Mouse (Mus musculus) colon, adult 2 months (tissue): ENCODE data around the gene Rbm47. TPM values are rescaled to one million over a fixed set of nuclear protein-coding genes. Genes with fewer than 3 reads are reported as not detected.

ENCODE experiments used
- polyA plus RNA-seq: library from polyadenylated mRNA; depleted of rRNA; stranded (reverse); fragments of >200 nt; gene quantifications from 2 replicates; pipeline ENCODE4 v1.2.3, GENCODE M21; 2012; rRNA removed

Gene Rbm47
- polyA plus RNA-seq, result 185 and 204 TPM in 2 replicates

DNA sequence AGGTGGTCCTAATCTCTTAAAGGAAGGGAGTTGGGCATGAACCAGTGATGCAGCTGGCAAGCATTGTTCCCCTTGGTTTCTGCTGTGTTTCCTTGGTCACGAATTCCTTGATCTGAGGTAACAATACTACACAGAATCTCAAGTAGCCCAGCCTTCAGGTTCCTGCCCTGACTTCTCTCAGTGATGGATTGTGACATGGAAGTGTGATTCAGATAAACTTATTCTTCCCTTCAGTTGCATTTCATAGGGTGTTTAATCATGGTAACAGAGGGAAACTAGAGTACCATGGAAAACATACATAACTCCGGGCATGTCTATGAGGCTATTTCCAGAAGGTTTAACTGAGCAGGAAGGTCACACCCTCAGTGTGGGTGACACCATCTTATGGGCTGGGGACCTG, at the start of gene Rbm47:
Gene Rbm47, minus strand, starts transcription at position 101 of the 400 bp plus-strand sequence.

DNA sequence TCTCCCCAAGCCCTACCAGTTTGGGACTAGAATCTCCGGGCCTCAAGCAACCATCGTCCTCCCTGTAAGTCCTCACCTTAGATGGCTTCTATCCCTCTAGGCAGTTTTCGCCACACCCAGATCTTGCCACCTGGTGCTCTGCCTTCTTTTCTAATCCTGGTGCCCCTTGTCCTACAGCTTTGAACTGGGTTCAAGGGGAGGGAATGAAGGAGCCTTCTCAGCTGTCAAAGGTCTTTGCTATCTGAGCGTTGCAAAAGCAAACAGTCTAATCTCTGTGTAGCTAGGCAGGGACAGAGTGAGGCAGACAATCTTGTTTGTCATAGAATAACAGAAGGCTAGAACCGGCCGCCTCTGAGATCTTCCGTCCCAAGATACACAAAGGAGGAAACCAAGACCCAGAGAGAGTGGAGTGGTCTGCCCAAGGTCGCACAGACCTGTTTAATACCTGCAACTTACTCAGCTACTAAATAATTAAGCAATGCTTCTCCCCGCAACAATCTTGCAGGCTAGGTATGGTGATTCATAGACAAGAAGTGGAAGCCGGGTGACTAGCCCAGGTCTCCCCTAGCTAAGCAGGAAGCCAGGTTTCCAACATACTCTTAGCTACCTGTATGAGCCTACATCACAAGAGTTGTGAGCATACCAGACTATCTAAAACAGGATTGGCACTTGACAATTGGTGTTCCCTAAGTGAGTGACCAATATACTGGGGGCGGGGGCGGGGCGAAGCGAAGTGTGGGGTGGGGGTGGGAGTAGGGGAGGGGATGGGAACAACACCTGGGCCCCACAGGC, 168.6 kb downstream of the Rbm47 start, which contains the start of gene 9130230L23Rik:
Gene 9130230L23Rik, minus strand, starts transcription at position 152 of the 792 bp plus-strand sequence.

Other genes starting within 250 kb of the Rbm47 start
- gene Chrna9, start 238.2 kb downstream of the Rbm47 start, polyA plus RNA-seq, result not detected in 2 replicates
- gene 9130230L23Rik, start 168.8 kb downstream of the Rbm47 start, polyA plus RNA-seq, result 1.6 and 1.8 TPM in 2 replicates
- gene Nsun7, start 86.8 kb upstream of the Rbm47 start, polyA plus RNA-seq, result 0.07 TPM in 1 of 2 replicates, not detected in the other